Mouse (Mus musculus) stomach, postnatal 0 days (tissue): ENCODE measurements around the gene Olfr211. TPM values are rescaled to one million over a fixed set of nuclear protein-coding genes. Genes with fewer than 3 reads are reported as not detected.
"Not testable (repeated sequence)": the region's sequence is repeated elsewhere in the genome, so short reads cannot be mapped to it uniquely, and the experiment has no call there.

Experiments
- ATAC-seq: fragments of 200-750 bp; cut with Nextera tagmentation; 2 replicates; pipeline ENCODE4 v1.8.0; 2017; ENCODE audit not compliant: low FRiP score, low TSS enrichment
- DNase-seq: peaks from one replicate; pipeline ENCODE4 v3.0.0-alpha.2; 2016; ENCODE audit warnings: low spot score
- H3K27ac ChIP-seq: fragments of 300-500 bp; sonication (generic); replicated peaks from 2 replicates; pipeline ENCODE4 v1.5.1; 2014; ENCODE audit warnings: mild to moderate bottlenecking, control low read depth
- H3K27me3 ChIP-seq: fragments of 300-500 bp; sonication (generic); 2 replicates; pipeline ENCODE4 v1.6.1; 2014; ENCODE audit warnings: low read length; ENCODE audit not compliant: control insufficient read depth, insufficient read depth
- H3K36me3 ChIP-seq: fragments of 300-500 bp; sonication (generic); 2 replicates; pipeline ENCODE4 v1.6.1; 2014; ENCODE audit warnings: low read length, mixed read lengths; ENCODE audit not compliant: control insufficient read depth, insufficient read depth
- H3K4me1 ChIP-seq: fragments of 300-500 bp; sonication (generic); replicated peaks from 2 replicates; pipeline ENCODE4 v1.6.1; 2014; ENCODE audit warnings: antibody characterized with exemption; ENCODE audit not compliant: control insufficient read depth, insufficient read depth
- H3K4me2 ChIP-seq: fragments of 300-500 bp; sonication (generic); replicated peaks from 2 replicates; pipeline ENCODE4 v1.6.1; 2014; ENCODE audit warnings: low read depth, mild to moderate bottlenecking, control low read depth, moderate library complexity
- H3K4me3 ChIP-seq: fragments of 300-500 bp; sonication (generic); 2 replicates; pipeline ENCODE4 v1.5.1; 2014; ENCODE audit warnings: low read depth, low read length, control low read depth
- H3K9ac ChIP-seq: fragments of 300-500 bp; sonication (generic); 2 replicates; pipeline ENCODE4 v1.6.1; 2014; ENCODE audit warnings: mild to moderate bottlenecking, low read length, control low read depth, mixed read lengths
- H3K9me3 ChIP-seq: fragments of 300-500 bp; sonication (generic); 2 replicates; pipeline ENCODE4 v1.6.1; 2016; ENCODE audit warnings: low read length; ENCODE audit not compliant: control insufficient read depth
- CTCF ChIP-seq: IDR thresholded peaks from 2 replicates; pipeline ENCODE4 v1.5.1; 2016; ENCODE audit warnings: antibody characterized with exemption, low read depth, mild to moderate bottlenecking, moderate library complexity
- EP300 ChIP-seq: optimal IDR thresholded peaks from 2 replicates; pipeline ENCODE3; 2016; ENCODE audit warnings: antibody characterized with exemption
- WGBS: fragments of 180-500 bp; shearing (Covaris S2); extraction: QIAGEN DNeasy Blood & Tissue Kit; methylation state at CpG from one replicate; pipeline ENCODE4 v1.1.7; 2014; 5-methylcytosine and 5-hydroxymethylcytosine counted together
- polyA plus RNA-seq: library from polyadenylated mRNA; unstranded; fragments of >200 nt; fragmentation: Nextera tagmentation; extraction: Ambion mirVana; gene quantifications from 2 replicates; pipeline ENCODE4 v1.2.1, GENCODE M21; 2015

Olfr211 gene
- polyA plus RNA-seq, 1 experiment from 2014 or later, result not detected

- TF ChIP-seq EP300 (no peak), CTCF (no peak)
- Histone ChIP-seq H3K27ac (no peak overlapping the region), H3K4me1 (no peaks in the 10 kb centered on the region), H3K9me3 (no peaks in the 10 kb centered on the region), H3K4me3 (no peak overlapping the region), H3K27me3 (no peaks in the 10 kb centered on the region), H3K9ac (no peak overlapping the region), H3K4me2 (no peak overlapping the region), H3K36me3 (no peaks in the 10 kb centered on the region)
- ATAC-seq (no peak), DNase-seq (no peak)
- 80% methylated on average over 5 of the region's 5 CpGs for WGBS
These were observed 4.9 kb downstream of the Olfr211 start for GRCm38 (mm10) chr6:116493742-116494141.

- no peak for ATAC-seq
- 85% methylated on average over 1 of the region's 1 CpGs for WGBS
- H3K9ac ChIP-seq, result no peak overlapping the region
- H3K4me1 ChIP-seq, result no peaks in the 10 kb centered on the region
- H3K27me3 ChIP-seq, result no peaks in the 10 kb centered on the region
- DNase-seq, result no peak
- H3K4me2 ChIP-seq, result no peak overlapping the region
- H3K9me3 ChIP-seq, result no peaks in the 10 kb centered on the region
- H3K27ac ChIP-seq, result no peak overlapping the region
- no peaks in the 10 kb centered on the region for H3K36me3 ChIP-seq
- no peak for TF ChIP-seq EP300
- no peak for TF ChIP-seq CTCF
- H3K4me3 ChIP-seq, result no peak overlapping the region
These were observed 7.1 kb downstream of the Olfr211 start for GRCm38 (mm10) chr6:116495960-116496359.

DNA sequence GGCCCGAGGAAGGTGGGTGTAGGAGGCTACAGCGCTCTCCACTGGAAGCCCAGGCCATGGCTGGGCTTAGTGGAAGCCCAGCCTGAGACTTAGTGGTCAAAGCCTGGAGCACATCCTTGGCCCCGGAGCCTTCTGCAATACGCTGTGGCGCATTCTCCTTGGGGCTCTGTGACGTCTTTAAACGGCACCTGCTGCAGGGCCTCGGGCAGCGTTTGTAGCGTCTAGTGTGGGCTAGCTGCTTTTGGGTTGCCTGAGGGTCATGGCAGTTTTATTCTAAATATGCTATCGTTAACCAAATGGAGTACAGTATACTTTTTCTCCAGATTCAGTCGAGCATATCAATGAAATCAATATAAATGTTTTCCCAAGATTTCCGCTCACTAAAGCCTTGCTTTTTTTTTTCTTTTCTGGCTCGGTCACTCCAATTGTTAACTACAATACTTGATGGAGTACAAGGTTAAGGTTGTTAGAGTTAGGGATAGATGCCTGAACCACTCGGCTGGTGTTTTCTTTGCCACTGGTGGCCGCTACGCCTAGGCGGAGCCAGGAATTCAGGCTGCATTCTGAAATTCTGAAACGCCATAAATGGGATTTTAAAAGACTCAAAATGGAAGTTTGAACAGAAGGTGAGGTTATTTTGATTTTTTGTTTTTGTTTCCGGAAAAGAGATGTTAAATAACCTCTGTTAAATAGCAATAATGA, 17.6 kb downstream of the Olfr211 start, which contains the start of gene Olfr212:
Gene Olfr212 (plus strand): TSS at position 215 of the 702 bp plus-strand sequence.
- not testable (repeated sequence) for H3K4me1 ChIP-seq, H3K4me2 ChIP-seq, H3K4me3 ChIP-seq, H3K36me3 ChIP-seq, H3K9me3 ChIP-seq, H3K27me3 ChIP-seq, DNase-seq, H3K27ac ChIP-seq, H3K9ac ChIP-seq, ATAC-seq
- WGBS, result 90% methylated on average over 17 of the region's 20 CpGs

DNA sequence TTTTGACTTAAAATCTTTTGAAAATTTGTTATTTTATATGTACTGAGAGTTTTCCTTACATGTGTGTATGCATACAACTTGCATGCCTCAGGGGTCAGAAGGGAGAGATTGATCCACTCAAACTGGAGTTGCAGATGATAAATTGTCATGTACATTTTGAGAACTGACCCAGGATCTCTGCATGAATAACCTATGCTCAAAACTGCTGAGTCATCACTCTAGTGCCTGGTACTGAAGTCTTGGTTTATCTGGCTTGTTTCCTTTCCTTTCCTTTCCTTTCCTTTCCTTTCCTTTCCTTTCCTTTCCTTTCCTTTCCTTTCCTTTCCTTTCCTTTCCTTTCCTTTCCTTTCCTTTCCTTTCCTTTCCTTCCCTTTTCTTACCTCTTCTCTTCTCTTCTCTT, 25.9 kb downstream of the Olfr211 start:
- TF ChIP-seq CTCF (no peak), EP300 (no peak)
- Histone ChIP-seq H3K27ac (no peak overlapping the region), H3K27me3 (no peaks in the 10 kb centered on the region), H3K4me3 (no peak overlapping the region), H3K4me1 (no peaks in the 10 kb centered on the region), H3K36me3 (no peaks in the 10 kb centered on the region), H3K4me2 (no peak overlapping the region), H3K9me3 (no peaks in the 10 kb centered on the region), H3K9ac (no peak overlapping the region)
- no peak for DNase-seq
- ATAC-seq, result no peak

DNA sequence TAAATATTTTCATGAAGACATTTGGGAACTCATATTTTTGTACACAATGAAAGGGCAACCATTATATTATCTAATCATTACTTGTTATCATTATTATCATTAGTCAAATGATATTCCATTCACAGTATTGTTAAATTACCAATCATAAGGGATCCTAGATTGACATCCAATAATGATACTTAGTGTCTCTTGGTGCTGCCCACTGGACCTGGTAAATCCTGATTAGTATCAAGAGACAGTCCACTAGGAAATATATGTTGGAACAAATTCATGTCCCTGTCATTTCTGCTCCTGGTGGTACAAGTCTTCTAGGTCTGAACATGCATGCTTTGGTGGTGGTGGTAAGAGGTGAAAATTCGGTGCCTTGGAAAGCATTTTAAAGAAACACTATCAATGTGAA, 49.3 kb downstream of the Olfr211 start, which contains the start of gene Olfr213:
Gene Olfr213 (plus strand): TSS at position 301 of the 400 bp plus-strand sequence.
- Histone ChIP-seq H3K4me1 (no peaks in the 10 kb centered on the region), H3K27me3 (no peaks in the 10 kb centered on the region), H3K9ac (no peak within 1 kb of the TSS), H3K9me3 (no peaks in the 10 kb centered on the region), H3K4me2 (no peak within 1 kb of the TSS), H3K27ac (no peak within 1 kb of the TSS), H3K4me3 (no peak within 1 kb of the TSS), H3K36me3 (no peaks in the 10 kb centered on the region)
- ATAC-seq, result no peak
- no peak for TF ChIP-seq EP300
- TF ChIP-seq CTCF, result no peak
- DNase-seq, result no peak
- 76% methylated on average over 1 of the region's 1 CpGs for WGBS

- DNase-seq (no peak), ATAC-seq (no peak)
- Histone ChIP-seq H3K27me3 (no peaks in the 10 kb centered on the region), H3K27ac (no peak overlapping the region), H3K4me3 (no peak overlapping the region), H3K4me1 (no peaks in the 10 kb centered on the region), H3K4me2 (no peak overlapping the region), H3K36me3 (no peaks in the 10 kb centered on the region), H3K9ac (no peak overlapping the region), H3K9me3 (no peaks in the 10 kb centered on the region)
- TF ChIP-seq CTCF, result no peak
- TF ChIP-seq EP300, result no peak
- 88% methylated on average over 2 of the region's 2 CpGs for WGBS
These were observed 53.6 kb downstream of the Olfr211 start for GRCm38 (mm10) chr6:116542500-116542899.

Other genes starting within 250 kb of the Olfr211 start
- 2.1 and 2.8 TPM in 2 replicates for gene Zfand4, start 224.9 kb upstream of the Olfr211 start, polyA plus RNA-seq
- 24.0 and 26.4 TPM in 2 replicates for gene March8, start 151.1 kb upstream of the Olfr211 start, polyA plus RNA-seq
- 0.45 and 1.3 TPM in 2 replicates for gene Alox5, start 27.9 kb upstream of the Olfr211 start, polyA plus RNA-seq
- gene Olfr212, start 17.4 kb downstream of the Olfr211 start, polyA plus RNA-seq, result not detected in 2 replicates
- not detected in 2 replicates for gene Olfr213, start 49.4 kb downstream of the Olfr211 start, polyA plus RNA-seq
- 0.36 TPM in 2 replicates for gene Gm5580, start 62.0 kb downstream of the Olfr211 start, polyA plus RNA-seq
- gene Olfr214, start 65.1 kb downstream of the Olfr211 start, polyA plus RNA-seq, result not detected in 2 replicates
- gene Olfr215, start 95.1 kb downstream of the Olfr211 start, polyA plus RNA-seq, result not detected in 2 replicates
- 52.4 and 54.4 TPM in 2 replicates for gene Zfp422, start 139.9 kb downstream of the Olfr211 start, polyA plus RNA-seq
- 31.6 and 37.0 TPM in 2 replicates for gene Depp1, start 161.5 kb downstream of the Olfr211 start, polyA plus RNA-seq
- gene Rassf4, start 184.9 kb downstream of the Olfr211 start, polyA plus RNA-seq, result 4.1 and 5.6 TPM in 2 replicates
- 0.05 and 0.08 TPM in 2 replicates for gene Tmem72, start 227.8 kb downstream of the Olfr211 start, polyA plus RNA-seq